Mouse (Mus musculus) left cerebral cortex, postnatal 14 days (tissue): ENCODE data around the gene Klrc2. TPM values are rescaled to one million over a fixed set of nuclear protein-coding genes. Genes with fewer than 3 reads are reported as not detected.
"Not testable (repeated sequence)": the region's sequence is repeated elsewhere in the genome, so short reads cannot be mapped to it uniquely, and the experiment has no call there.

ENCODE experiments used
- DNase-seq, 2 experiments: peaks; one replicate each; pipeline ENCODE4 v3.0.0; 2021 to 2022; ENCODE audit warnings: low spot score in 2 of 2, mixed read lengths in 1 of 2
- intact Hi-C: fragments of 180-260 bp; cut with DNase I; formaldehyde crosslinking; loops from one replicate; pipeline ENCODE4 v1.15.1; 2025
- long read RNA-seq, 2 experiments: library from polyadenylated mRNA; stranded (forward); transcript quantifications; one replicate each; pipeline ENCODE4 v2.0.0; 2021
- microRNA-seq, 2 experiments: library from miRNA; unstranded; fragments of <30 nt; microRNA quantifications; one replicate each; pipeline ENCODE4 v1.2.0; 2022
- total RNA-seq, 2 experiments: library from RNA; stranded (reverse); gene quantifications; 2 replicates each; pipeline ENCODE4 v1.2.3; 2021

Klrc2 gene
- total RNA-seq, result not detected
- long read RNA-seq, experiment 1, result 0 reads
- long read RNA-seq, experiment 2, result 0 reads

DNA sequence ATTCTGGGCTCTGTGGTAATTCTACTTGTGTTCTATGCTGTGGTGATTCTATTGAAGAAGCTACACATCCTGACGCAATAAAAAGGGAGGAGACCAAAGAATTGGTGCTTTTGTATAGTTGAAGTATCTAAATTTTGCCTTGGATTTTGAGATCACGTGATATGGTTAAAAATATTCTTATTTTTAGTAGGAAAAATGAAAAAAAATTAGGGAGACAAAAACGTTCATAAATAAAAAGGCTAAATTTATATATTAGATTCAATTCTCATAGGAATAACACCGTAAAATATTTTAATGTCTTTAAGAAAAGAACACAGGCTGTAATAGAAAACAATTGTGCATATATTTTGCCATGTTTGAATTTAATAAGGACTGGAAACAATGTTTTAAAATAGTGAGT, at the start of gene Klrc2:
Gene Klrc2 (minus strand): TSS at position 101 of the 400 bp plus-strand sequence.
- not testable (repeated sequence) for DNase-seq

DNA sequence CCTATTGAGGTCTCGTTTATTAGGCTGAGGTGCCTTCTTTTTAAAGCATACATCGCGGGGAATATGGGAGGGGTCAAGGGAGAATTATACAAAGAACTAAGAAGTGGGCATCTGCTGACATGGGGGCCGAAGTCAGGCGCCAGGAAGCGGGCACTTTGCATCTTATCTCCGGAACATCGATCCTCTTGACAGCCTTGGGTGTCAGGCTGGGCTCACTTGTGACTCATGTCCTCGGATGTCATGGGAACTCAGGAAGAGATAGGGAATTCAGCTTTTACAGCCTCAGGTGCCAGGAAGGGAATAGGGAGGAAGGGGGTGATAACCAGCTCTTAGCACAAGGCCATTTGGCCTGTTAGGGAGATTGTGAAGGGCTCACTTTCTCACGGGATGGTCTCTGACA, 30.9 kb upstream of the Klrc2 start:
- intact Hi-C loops, result not testable (repeated sequence)

More for the DNA sequence above, at the start of gene Klrc2:
- intact Hi-C loops, result not testable (repeated sequence)

DNA sequence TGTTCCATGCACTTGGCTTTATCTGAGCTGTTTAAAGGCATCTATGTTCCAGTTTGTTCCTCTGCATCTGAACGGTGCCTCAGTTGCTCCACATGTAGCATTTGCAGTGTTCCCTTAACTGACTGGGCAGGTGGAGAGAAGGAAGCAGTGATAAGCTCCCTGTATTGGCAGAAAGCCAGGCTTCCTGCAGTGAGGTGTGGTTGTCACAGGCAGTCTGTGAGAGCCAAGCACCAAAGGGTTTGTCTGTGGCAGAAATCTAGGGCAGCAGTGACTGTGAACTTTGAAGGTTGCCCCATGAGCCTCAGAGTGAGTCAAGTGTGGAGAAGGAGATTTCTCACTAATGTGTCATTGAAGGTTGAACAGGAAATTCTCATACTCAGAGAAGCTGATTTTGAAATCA, 19.9 kb upstream of the Klrc2 start:
- intact Hi-C loops, result no loop called here
- DNase-seq, result peak in 1 of 2 experiments; percentile 1

More for the DNA sequence above, 30.9 kb upstream of the Klrc2 start:
- DNase-seq, result not testable (repeated sequence)

DNA sequence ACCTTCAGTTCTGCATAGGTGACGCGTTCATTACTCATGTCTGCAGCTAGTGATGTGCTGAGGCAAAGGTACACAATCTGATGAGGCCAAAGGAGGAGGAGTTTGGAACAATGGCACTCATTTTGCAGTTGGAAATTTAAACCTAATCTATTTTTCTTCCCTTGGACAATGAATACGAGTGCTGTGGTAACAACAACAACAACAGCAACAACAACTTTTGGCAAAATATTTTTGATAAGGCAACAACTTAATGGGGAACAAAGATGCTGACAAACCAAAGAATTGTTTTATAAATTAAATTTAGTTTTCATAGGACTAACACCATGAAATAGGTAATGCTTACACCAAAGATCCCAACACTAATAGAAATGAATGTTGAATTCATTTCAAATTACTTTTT, 18.4 kb upstream of the Klrc2 start, which contains the start of gene Klrc1:
Gene Klrc1 (minus strand): TSS at position 101 of the 400 bp plus-strand sequence.
- no peak for DNase-seq
- intact Hi-C loops, result no loop called here

DNA sequence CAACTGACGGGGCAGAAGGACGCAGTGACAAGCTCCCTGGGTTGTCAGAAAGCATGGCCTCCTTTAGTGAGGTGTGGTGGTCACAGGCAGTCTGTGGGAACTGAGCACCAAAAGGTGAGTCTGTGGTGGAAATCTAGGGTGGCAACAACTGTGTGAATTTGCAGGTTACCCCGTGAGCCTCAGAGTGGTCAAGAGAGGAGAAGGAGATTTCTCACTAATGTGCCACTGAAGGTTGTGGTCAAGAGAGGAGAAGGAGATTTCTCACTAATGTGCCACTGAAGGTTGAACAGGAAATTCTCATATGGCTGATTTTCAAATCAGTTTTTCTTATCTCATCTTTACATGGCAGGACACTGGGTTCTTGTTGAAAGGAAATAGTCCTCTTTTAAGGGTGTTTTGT, 812 bp upstream of the Klrc2 start:
- DNase-seq, intact Hi-C loops: not testable (repeated sequence)

DNA sequence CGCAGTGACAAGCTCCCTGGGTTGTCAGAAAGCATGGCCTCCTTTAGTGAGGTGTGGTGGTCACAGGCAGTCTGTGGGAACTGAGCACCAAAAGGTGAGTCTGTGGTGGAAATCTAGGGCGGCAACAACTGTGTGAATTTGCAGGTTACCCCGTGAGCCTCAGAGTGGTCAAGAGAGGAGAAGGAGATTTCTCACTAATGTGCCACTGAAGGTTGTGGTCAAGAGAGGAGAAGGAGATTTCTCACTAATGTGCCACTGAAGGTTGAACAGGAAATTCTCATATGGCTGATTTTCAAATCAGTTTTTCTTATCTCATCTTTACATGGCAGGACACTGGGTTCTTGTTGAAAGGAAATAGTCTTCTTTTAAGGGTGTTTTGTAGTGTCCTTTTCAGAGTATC, 16.4 kb downstream of the Klrc2 start:
- DNase-seq, intact Hi-C loops: not testable (repeated sequence)

DNA sequence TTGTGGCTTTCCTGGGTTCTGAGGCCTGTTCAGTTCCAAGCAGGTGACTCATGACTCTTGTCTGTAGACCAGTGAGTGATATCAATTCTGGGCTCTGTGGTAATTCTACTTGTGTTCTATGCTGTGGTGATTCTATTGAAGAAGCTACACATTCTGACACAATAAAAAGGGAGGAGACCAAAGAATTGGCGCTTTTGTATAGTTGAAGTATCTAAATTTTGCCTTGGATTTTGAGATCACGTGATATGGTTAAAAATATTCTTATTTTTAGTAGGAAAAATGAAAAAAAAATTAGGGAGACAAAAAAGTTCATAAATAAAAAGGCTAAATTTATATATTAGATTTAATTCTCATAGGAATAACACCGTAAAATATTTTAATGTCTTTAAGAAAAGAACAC, 17.3 kb downstream of the Klrc2 start, which contains the start of gene Klrc3:
Gene Klrc3 (minus strand): TSS at position 101 of the 400 bp plus-strand sequence.
- DNase-seq, intact Hi-C loops: not testable (repeated sequence)

DNA sequence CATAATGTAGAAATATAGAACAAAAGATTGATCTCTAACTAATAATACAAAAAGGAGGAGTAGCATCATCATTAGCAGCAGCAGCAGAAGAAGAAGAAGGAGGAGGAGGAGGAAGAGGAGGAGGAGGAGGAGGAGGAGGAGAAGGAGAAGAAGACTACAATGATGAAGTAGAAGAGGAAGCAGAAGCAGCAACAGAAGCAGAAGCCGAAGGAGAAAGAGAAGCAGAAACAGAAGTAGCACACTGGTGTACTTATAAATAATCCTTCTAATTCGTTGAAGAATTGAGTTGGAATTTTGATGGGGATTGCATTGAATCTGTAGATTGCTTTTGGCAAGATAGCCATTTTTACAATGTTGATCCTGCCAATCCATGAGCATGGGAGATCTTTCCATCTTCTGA, 29.4 kb downstream of the Klrc2 start:
- intact Hi-C loops, DNase-seq: not testable (repeated sequence)

DNA sequence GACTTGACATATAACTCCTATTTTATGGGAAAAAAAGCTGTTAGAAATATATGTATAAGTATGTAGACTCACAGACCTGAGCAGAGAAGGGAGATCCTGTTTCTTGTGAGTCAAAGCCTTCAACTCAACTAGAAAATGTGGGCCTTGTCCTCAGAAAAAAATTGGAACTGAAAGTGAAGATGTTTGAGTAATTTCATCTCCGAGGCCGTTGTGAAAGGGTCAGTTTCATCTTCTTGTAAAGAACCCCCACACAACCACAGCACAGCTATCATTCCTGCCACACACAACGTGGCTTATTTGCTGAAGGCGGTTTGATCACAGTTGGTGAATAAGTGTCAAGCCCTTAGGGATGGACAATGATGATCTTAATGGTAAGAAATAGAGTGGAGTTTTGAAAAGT, 36.8 kb downstream of the Klrc2 start, which contains the start of gene Klrk1:
Gene Klrk1 (minus strand): TSS at position 130 of the 400 bp plus-strand sequence.
- no peak for DNase-seq
- intact Hi-C loops, result no loop called here

DNA sequence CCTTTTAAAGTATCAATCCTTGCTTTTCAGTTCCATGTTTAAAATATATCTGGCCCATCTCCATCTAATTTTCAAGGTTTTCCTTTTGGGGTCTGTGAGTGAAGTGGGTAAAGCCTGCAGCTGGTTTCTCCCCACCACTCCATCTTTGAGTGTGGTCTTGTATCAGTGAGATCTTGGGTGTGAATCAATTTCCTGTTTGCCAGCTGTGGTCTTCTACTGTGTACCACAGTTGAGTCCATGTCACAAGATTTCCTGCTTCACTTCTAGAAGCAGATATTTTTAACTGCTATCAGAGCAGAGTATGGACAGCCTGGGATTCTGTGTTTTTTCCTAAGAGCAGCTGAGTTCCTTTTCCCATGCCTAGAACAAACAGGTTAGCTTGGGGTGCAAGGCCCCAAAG, 52.1 kb downstream of the Klrc2 start:
- no peak for DNase-seq
- intact Hi-C loops, result no loop called here

Small RNAs within 50 kb of the gene (microRNA-seq; reads per million reads assigned to microRNA genes)
- gene Mir680-1, result 0 reads per million in 2 experiments

Other genes with a start within 250 kb of the Klrc2 start
- gene Clec1a, start 208.7 kb downstream of the Klrc2 start, total RNA-seq, result 1 to 10 TPM; 1.4 to 2.1 TPM
- not detected for gene Olr1, start 153.5 kb downstream of the Klrc2 start, total RNA-seq
- not detected for gene Tmem52b, start 148.1 kb downstream of the Klrc2 start, total RNA-seq
- 100 to 1,000 TPM; 576 to 580 TPM for gene Gabarapl1, start 127.5 kb downstream of the Klrc2 start, total RNA-seq
- not detected for gene Klre1, start 82.8 kb downstream of the Klrc2 start, total RNA-seq
- gene Klrd1, start 68.9 kb downstream of the Klrc2 start, total RNA-seq, result under 1 TPM in 1 of 2 experiments, not detected in 1; 0.49 TPM
- gene Klrk1, start 36.8 kb downstream of the Klrc2 start, total RNA-seq, result not detected
- not detected for gene Klrc3, start 17.4 kb downstream of the Klrc2 start, total RNA-seq
- not detected for gene Klrc1, start 18.3 kb upstream of the Klrc2 start, total RNA-seq
- not detected for gene Klri1, start 56.4 kb upstream of the Klrc2 start, total RNA-seq
- under 1 TPM in 1 of 2 experiments, not detected in 1; 0.19 TPM for gene Klri2, start 79.8 kb upstream of the Klrc2 start, total RNA-seq
- not detected for gene Gm156, start 123.6 kb upstream of the Klrc2 start, total RNA-seq
- gene Gm17631, start 202.0 kb upstream of the Klrc2 start, total RNA-seq, result not detected
- not detected for gene Klra17, start 216.0 kb upstream of the Klrc2 start, total RNA-seq